Mouse (Mus musculus) fat pad, adult 2 months (tissue): ENCODE results near the gene Heatr5a.

Experiments used
- DNase-seq: peaks from one replicate; pipeline ENCODE4 v3.0.0-alpha.2; 2011; ENCODE audit warnings: low read depth, low spot score; ENCODE audit errors: extremely low read depth

Gene Heatr5a

GRCm38 (mm10) chr12:51886369-51886768 is 84.8 kb downstream of the Heatr5a start:
- DNase-seq: no peak

GRCm38 (mm10) chr12:51884801-51885200 is 86.3 kb downstream of the Heatr5a start:
- DNase-seq: no peak

- no peak for DNase-seq
Observed at GRCm38 (mm10) chr12:51883297-51883805, 87.8 kb downstream of the Heatr5a start.

GRCm38 (mm10) chr12:51882606-51883296 is 88.4 kb downstream of the Heatr5a start:
- no peak for DNase-seq

GRCm38 (mm10) chr12:51881775-51882174 is 89.3 kb downstream of the Heatr5a start:
- DNase-seq: no peak

GRCm38 (mm10) chr12:51871446-51872144 is 99.5 kb downstream of the Heatr5a start:
- no peak for DNase-seq

GRCm38 (mm10) chr12:51869511-51869910 is 101.6 kb downstream of the Heatr5a start:
- no peak for DNase-seq

- DNase-seq: no peak
Observed at GRCm38 (mm10) chr12:51867076-51867475, 104.0 kb downstream of the Heatr5a start.

- no peak for DNase-seq
Observed at GRCm38 (mm10) chr12:51866226-51866910, 104.8 kb downstream of the Heatr5a start.

GRCm38 (mm10) chr12:51865790-51866179 is 105.3 kb downstream of the Heatr5a start:
- no peak for DNase-seq

GRCm38 (mm10) chr12:51865061-51865789 is 105.9 kb downstream of the Heatr5a start:
- DNase-seq: no peak

- DNase-seq: no peak
Observed at GRCm38 (mm10) chr12:51863116-51864002, 107.8 kb downstream of the Heatr5a start.

GRCm38 (mm10) chr12:51858134-51859028 is 112.7 kb downstream of the Heatr5a start:
- DNase-seq: no peak

- DNase-seq: no peak
Observed at GRCm38 (mm10) chr12:51856768-51857295, 114.3 kb downstream of the Heatr5a start.

GRCm38 (mm10) chr12:51855872-51856271 is 115.2 kb downstream of the Heatr5a start:
- DNase-seq: no peak

- no peak for DNase-seq
Observed at GRCm38 (mm10) chr12:51855453-51855852, 115.7 kb downstream of the Heatr5a start.

- no peak for DNase-seq
Observed at GRCm38 (mm10) chr12:51851617-51852016, 119.5 kb downstream of the Heatr5a start.

- no peak for DNase-seq
Observed at GRCm38 (mm10) chr12:51851155-51851554, 120.0 kb downstream of the Heatr5a start.

GRCm38 (mm10) chr12:51850339-51850738 is 120.8 kb downstream of the Heatr5a start:
- no peak for DNase-seq
